Mouse (Mus musculus): ENCODE measurements around the gene Uox.

The Uox gene

DNA sequence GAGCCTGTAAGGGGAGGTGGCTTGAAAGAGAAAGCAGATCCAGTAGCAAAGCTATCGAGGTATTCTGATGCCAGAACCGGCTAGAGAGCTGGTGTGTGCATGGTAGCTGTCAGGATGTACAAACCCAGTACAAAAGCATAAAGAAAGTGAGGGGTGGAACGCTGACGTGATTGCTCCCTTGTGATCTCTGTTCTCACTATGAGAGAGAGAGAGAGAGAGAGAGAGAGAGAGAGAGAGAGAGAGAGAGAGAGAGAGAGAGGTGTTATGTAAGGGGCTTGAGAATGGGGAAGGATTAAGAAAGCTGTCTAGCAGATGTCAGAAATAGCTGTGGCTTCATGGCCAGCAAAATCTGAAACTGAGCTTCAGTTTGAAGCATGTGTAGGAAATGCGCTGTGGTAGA, 13.7 kb downstream of the Uox start:
- peak; percentile 13 for DNase-seq (ENCODE audit: low read depth, low spot score)

DNA sequence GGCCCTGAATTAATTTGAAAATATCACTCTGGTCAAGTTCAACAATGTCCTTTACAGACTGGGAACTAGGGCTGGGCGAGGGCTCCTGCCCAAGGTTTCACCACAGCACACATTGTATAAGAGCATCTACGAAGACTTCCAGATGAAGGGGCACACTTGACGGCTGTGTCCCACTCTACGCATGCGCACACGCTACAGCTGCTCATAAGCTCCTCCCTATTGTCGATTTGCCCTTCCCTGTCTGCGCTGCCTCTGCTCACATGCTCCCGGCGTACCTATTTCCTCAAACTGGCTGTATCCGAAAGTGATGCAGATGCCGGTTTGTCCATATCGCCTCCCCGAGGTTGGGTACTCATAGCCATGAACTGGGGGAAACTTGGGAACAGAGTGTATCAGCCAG, 16.4 kb downstream of the Uox start:
- DNase-seq (ENCODE audit: low read depth, low spot score): no peak

- no peak for DNase-seq (ENCODE audit: low read depth, low spot score)
These were observed 19.3 kb downstream of the Uox start for GRCm38 (mm10) chr3:146589523-146589922.

DNA sequence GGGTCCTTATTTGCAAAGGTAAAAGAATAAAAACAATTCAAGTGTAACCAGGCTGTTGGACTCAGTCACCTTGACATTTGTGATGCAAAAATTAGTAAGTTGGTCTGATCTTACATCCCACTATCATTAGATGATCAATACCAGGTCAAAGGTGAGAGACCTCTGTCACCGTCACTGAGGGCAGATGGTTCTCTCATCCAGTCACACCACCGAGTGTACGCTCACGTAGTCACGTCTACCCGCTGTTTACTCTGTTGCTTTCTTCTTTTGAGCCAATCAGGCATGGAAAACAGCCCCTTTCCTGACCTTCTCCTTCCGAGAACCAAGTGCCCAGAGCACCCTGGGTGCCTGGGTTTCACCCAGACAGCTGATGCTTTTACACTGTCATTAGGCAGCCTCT, 20.9 kb downstream of the Uox start:
- DNase-seq (ENCODE audit: low read depth, low spot score): no peak

DNA sequence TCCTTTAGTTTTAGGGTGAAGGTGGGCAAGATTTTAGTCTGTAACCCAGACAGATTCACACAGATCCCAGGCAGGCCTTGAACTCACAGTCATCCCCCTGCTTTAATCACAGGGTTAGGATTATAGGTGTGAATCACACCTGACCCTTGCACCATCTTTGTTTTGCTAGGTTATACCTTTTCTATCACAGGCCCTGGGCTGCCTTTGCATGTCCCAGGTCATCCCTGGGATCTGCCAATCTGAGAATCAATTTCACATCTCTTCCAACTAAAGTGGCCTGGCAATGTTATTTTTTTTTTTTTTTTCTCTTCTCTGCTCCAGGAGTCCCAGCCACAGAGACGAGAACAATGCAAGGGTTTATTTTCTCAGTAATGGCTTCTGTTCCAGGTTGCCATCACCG, 21.4 kb downstream of the Uox start:
- no peak for DNase-seq (ENCODE audit: low read depth, low spot score)

DNA sequence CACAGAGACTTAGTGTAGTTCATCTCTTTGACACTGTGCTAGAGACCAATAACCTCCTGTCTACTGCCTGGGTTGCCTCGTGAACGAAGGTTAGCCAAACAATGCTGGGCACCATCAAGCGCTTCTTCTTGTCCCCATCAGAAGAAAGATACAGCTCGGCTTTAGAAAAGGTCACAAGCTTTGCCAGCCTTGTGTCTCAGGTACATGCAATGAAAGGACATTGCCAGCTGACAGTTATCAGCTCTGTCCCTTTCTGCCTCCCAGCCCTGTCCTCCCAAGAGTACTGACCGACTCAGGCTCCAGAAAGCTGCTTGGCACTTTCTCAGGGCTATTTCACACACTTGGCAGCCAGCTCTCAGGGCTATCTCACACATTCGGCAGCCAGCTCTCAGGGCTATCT, 25.2 kb downstream of the Uox start:
- no peak for DNase-seq (ENCODE audit: low read depth, low spot score)

DNA sequence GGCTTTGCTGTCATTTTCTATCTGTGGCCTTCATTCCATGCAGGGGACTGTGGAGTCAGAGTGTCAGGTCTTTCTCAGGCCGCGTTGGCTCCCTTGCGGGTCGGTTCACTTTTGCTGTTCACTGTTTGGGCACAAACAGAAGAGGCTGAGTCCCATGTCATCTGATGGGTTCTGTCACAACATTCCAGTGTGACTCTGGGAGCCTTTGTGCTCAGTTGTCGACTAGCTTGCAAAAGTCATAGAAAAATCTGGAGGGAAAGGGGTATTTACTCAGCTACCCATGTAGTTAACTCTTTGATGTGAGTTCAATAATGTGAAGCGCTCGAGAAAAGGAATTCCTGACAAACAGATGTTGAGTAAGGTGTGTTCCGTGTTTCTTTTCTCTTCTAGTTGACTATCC, 26.2 kb downstream of the Uox start:
- DNase-seq (ENCODE audit: low read depth, low spot score): no peak

GRCm38 (mm10) chr3:146596864-146597263, 26.6 kb downstream of the Uox start:
- DNase-seq (ENCODE audit: low read depth, low spot score): no peak

GRCm38 (mm10) chr3:146598411-146598810, 28.2 kb downstream of the Uox start:
- DNase-seq (ENCODE audit: low read depth, low spot score): no peak

GRCm38 (mm10) chr3:146599198-146599900, 29.1 kb downstream of the Uox start:
- DNase-seq (ENCODE audit: low read depth, low spot score): no peak

- no peak for DNase-seq (ENCODE audit: low read depth, low spot score)
These were observed 31.0 kb downstream of the Uox start for GRCm38 (mm10) chr3:146601205-146601604.

GRCm38 (mm10) chr3:146602531-146602930, 32.3 kb downstream of the Uox start:
- DNase-seq (ENCODE audit: low read depth, low spot score): no peak

- DNase-seq (ENCODE audit: low read depth, low spot score): no peak
These were observed 34.4 kb downstream of the Uox start for GRCm38 (mm10) chr3:146604647-146605046.

GRCm38 (mm10) chr3:146607368-146607767, 37.1 kb downstream of the Uox start:
- no peak for DNase-seq (ENCODE audit: low read depth, low spot score)

DNA sequence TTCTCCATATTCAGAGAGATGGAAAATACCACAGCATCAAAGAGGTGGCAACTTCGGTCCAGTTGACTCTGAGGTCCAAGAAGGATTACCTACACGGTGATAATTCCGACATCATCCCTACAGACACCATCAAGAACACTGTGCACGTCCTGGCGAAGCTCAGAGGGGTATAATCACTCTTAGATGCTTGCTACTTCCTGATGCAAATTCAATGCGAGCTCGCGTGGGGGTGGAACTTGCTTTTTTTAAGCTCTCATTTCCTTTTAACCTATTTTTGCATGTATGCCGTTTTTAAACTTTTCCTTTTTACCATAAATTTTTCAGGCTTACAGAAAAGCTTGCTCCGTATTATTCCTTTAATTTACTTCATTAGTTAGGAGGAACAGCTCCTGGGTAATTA, 40.1 kb downstream of the Uox start:
- no peak for DNase-seq (ENCODE audit: low read depth, low spot score)

GRCm38 (mm10) chr3:146611261-146611660, 41.0 kb downstream of the Uox start:
- DNase-seq (ENCODE audit: low read depth, low spot score): no peak

DNA sequence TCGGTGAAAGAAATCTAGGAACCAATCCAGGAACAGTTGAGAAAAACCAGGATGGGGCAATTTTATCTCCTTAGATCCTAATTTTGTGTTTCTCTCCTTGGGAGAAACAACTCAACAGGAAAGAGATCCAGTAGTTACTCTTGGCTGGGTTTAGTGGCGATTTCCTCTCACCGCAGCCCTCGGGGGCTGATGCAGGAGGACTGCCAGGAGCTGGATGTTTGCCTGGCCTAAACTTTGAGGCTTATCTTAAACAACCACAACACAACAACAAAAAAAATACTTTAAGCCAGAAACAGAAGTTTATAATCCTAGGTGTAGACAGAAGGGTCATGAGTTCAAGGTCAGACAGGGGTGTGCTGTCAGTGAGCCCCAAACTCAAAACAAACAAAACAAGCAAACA, 41.6 kb downstream of the Uox start:
- no peak for DNase-seq (ENCODE audit: low read depth, low spot score)

GRCm38 (mm10) chr3:146615496-146615895, 45.3 kb downstream of the Uox start, which contains the start of gene Dnase2b:
Gene Dnase2b (minus strand): TSS chr3:146615596.
- DNase-seq (ENCODE audit: low read depth, low spot score): no peak

GRCm38 (mm10) chr3:146616533-146617283, 46.5 kb downstream of the Uox start:
- no peak for DNase-seq (ENCODE audit: low read depth, low spot score)

- DNase-seq (ENCODE audit: low read depth, low spot score): no peak
These were observed 47.7 kb downstream of the Uox start for GRCm38 (mm10) chr3:146617946-146618345.

DNA sequence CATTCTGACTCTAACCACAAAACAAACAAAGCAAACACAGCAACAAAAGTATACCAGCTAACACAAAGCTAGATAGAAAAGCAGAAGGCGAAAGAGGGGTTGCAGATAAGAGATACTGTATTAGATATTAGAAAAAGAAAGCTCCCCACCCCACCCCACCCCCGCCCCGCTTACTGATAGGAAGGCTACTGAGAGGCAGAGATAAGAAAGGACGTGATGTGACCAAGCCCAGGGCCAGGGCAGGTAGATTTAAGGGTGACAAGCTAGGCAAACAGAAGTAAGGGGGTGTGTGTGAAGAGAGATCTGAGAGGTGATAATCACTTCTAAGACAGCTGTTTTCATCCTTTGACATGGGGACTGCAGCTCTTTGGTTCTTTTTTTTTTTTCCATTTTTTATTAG, 48.1 kb downstream of the Uox start:
- no peak for DNase-seq (ENCODE audit: low read depth, low spot score)

GRCm38 (mm10) chr3:146620101-146620500, 49.9 kb downstream of the Uox start:
- no peak for DNase-seq (ENCODE audit: low read depth, low spot score)

DNA sequence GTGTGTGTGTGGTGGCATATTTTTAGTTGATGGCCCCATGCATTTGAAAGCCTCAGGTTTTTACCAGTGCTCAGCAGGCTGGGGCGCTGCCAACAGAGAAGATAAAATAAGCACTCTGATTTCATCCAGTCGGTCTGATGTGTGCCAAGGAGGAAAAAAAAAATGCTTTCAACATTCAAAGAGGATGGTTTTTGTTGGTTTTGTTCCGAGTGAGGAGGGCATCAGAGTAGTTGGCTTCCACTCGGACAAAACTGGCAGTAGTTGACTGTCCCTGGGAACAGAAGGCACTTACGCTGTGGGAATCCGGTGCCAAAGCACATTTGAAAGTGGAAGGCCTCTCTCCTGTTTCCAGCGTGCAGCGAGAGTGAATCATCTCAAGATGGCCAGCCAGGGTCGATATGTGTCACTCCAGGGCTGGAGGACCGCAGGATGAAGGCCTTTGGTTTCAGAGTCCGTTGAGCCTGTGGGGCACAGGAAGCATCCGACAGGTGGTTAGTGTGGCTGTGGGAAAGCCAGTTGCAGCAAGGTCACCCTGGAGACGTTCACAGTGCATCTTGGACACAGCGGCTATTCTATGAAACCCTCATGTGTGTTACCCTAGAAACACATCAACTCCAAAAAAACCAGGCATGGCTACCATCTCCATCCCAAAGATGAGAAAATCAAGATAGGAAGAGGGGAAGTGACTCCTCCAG, 50.5 kb downstream of the Uox start:
- DNase-seq (ENCODE audit: low read depth, low spot score): no peak
